Mouse (Mus musculus) small intestine, adult 2 months (tissue): ENCODE measurements around the gene Il12rb2.

Experiments
- CTCF ChIP-seq: fragments of 200-500 bp; IDR thresholded peaks from 2 replicates; pipeline ENCODE4 v1.5.1; 2012; ENCODE audit warnings: low read depth, mild to moderate bottlenecking, control low read depth, inconsistent platforms, low read length, moderate library complexity, mixed read lengths; ENCODE audit not compliant: insufficient replicate concordance, insufficient read length; ENCODE audit errors: extremely low read depth
- POLR2A ChIP-seq: fragments of 200-500 bp; IDR thresholded peaks from 2 replicates; pipeline ENCODE4 v1.6.1; 2012; ENCODE audit warnings: low read depth, mild to moderate bottlenecking, control low read depth, inconsistent platforms, low read length, moderate library complexity

- TF ChIP-seq CTCF, result no peak
- TF ChIP-seq POLR2A, result no peak
These were observed 39.3 kb upstream of the Il12rb2 start for GRCm38 (mm10) chr6:67415276-67415675.
